ENCODE assay signal across 11 mouse cellular contexts in genomic region chr3:101518810-101519209, GRCm38 (mm10).
DNase-seq lines count a peak whose midpoint lies in the region; ATAC-seq and TF ChIP-seq lines count a peak whose summit lies in the region.
"Had no signal": no experiment of that assay in that cellular context is flagged by ENCODE, and none has a peak within 500 bp of the region (broad histone marks: within the 10 kb centered on the region; RNA-seq: fewer than 3 reads in every experiment).

No protein-coding gene starts in this region.

- no peak for DNase-seq in heart, adult 9 months (ENCODE audit: low spot score in 2 of 2)
- peak; percentile 31 for DNase-seq in ovary, adult 18-20 months (ENCODE audit: low spot score)
- DNase-seq in ovary, postnatal 14 days (ENCODE audit: low spot score) = no peak
- DNase-seq in kidney, postnatal 14 days = peak; percentile 68
- DNase-seq in cerebellum, adult 2 months = no peak
- no peak for DNase-seq in left cerebral cortex, adult 8-10 months (ENCODE audit: low spot score in 2 of 2)
- DNase-seq in frontal cortex, postnatal 25 days (ENCODE audit: low spot score in 2 of 2) = no peak
- DNase-seq: adrenal gland, postnatal 25 days; midbrain, embryonic 14.5 days had no signal

- TF ChIP-seq POLR2A in cerebellum, adult 2 months (IDR thresholded peaks at IDR 0.05; ENCODE audit: borderline replicate concordance, insufficient read depth, low read length) = no peak

- WGBS in heart, embryonic 13.5 days = 33% methylated on average over 6 of the region's 6 CpGs
- WGBS in cerebellum, adult 2 months = 76% methylated on average over 6 of the region's 6 CpGs

- no peak overlapping the region for H3K9ac ChIP-seq in heart, embryonic 13.5 days

- peaks cover 58% of the 10 kb centered on the region for H3K4me1 ChIP-seq in heart, embryonic 13.5 days
- H3K4me1 ChIP-seq in cerebellum, adult 2 months (ENCODE audit: control insufficient read depth, insufficient read depth, low read length) = peaks cover 8% of the 10 kb centered on the region; the same call in 1 of the 2 replicates

- no peaks in the 10 kb centered on the region for H3K9me3 ChIP-seq in heart, embryonic 13.5 days

- H3K4me3 ChIP-seq in heart, embryonic 13.5 days = no peak overlapping the region
- H3K4me3 ChIP-seq in cerebellum, adult 2 months (replicated peaks; ENCODE audit: insufficient read depth, low read depth, low read length) = no peak overlapping the region

- peak overlapping the region; percentile 50 for H3K27ac ChIP-seq in heart, embryonic 13.5 days (replicated peaks)
- no peak overlapping the region for H3K27ac ChIP-seq in cerebellum, adult 2 months (ENCODE audit: insufficient read depth, low read length)

- H3K27me3 ChIP-seq in heart, embryonic 13.5 days (replicated peaks) = no peaks in the 10 kb centered on the region
- no peaks in the 10 kb centered on the region for H3K27me3 ChIP-seq in cerebellum, adult 2 months (ENCODE audit: control insufficient read depth, insufficient read depth, low read length)

- no peak for ATAC-seq in heart, embryonic 13.5 days (ENCODE audit: extremely low read depth, insufficient number of reproducible peaks, low FRiP score, low TSS enrichment)

- TF ChIP-seq CTCF in cerebellum, adult 2 months (IDR thresholded peaks at IDR 0.05; ENCODE audit: borderline replicate concordance, insufficient read depth, low read depth, low read length) = no peak

- H3K4me2 ChIP-seq in heart, embryonic 13.5 days = no peak overlapping the region
- H3K4me2 ChIP-seq: heart, embryonic 11.5 days had no signal

- no peaks in the 10 kb centered on the region for H3K36me3 ChIP-seq in heart, embryonic 13.5 days

Comparison
In these comparisons a context has a peak if more than half of its experiments do, and no peak if none do; other contexts are left out.
1. DNase-seq: peak in ovary, adult 18-20 months (single experiment) and kidney, postnatal 14 days (single experiment); none in heart, adult 9 months (0 of 2), ovary, postnatal 14 days (single experiment), cerebellum, adult 2 months (0 of 2), left cerebral cortex, adult 8-10 months (0 of 2) and frontal cortex, postnatal 25 days (0 of 2).